Mouse (Mus musculus) midbrain, embryonic 13.5 days (tissue): Measurements from ENCODE around the gene Ltbp4. TPM values are rescaled to one million over a fixed set of nuclear protein-coding genes. Genes with fewer than 3 reads are reported as not detected.
A peak's percentile ranks its signal among the peaks of the same experiment; 100 is the strongest.

Experiments used
- ATAC-seq: fragments of 200-750 bp; cut with Nextera tagmentation; 2 replicates; pipeline ENCODE4 v1.8.0; 2017; ENCODE audit warnings: mild to moderate bottlenecking, moderate TSS enrichment, moderate library complexity
- H3K27ac ChIP-seq: fragments of 300-500 bp; sonication (generic); 2 replicates; pipeline ENCODE4 v1.5.1; 2015; ENCODE audit warnings: inconsistent platforms, mild to moderate bottlenecking, moderate library complexity
- H3K27me3 ChIP-seq: fragments of 300-500 bp; sonication (generic); 2 replicates; pipeline ENCODE4 v1.6.1; 2015; ENCODE audit warnings: mild to moderate bottlenecking, inconsistent platforms
- H3K36me3 ChIP-seq: fragments of 300-500 bp; sonication (generic); 2 replicates; pipeline ENCODE4 v1.6.1; 2015; ENCODE audit warnings: mild to moderate bottlenecking, inconsistent platforms
- H3K4me1 ChIP-seq: fragments of 300-500 bp; sonication (generic); replicated peaks from 2 replicates; pipeline ENCODE4 v1.6.1; 2015; ENCODE audit warnings: inconsistent platforms
- H3K4me2 ChIP-seq: fragments of 300-500 bp; sonication (generic); replicated peaks from 2 replicates; pipeline ENCODE4 v1.6.1; 2015; ENCODE audit warnings: moderate library complexity, mild to moderate bottlenecking, inconsistent platforms
- H3K4me3 ChIP-seq: fragments of 300-500 bp; sonication (generic); replicated peaks from 2 replicates; pipeline ENCODE4 v1.5.1; 2015; ENCODE audit warnings: mild to moderate bottlenecking, inconsistent platforms
- H3K9ac ChIP-seq: fragments of 300-500 bp; sonication (generic); replicated peaks from 2 replicates; pipeline ENCODE4 v1.6.1; 2015; ENCODE audit warnings: mild to moderate bottlenecking, inconsistent platforms
- H3K9me3 ChIP-seq: fragments of 300-500 bp; sonication (generic); 2 replicates; pipeline ENCODE4 v1.6.1; 2016; ENCODE audit warnings: mild to moderate bottlenecking, inconsistent platforms
- WGBS: fragments of 180-500 bp; shearing (Covaris S2); methylation state at CpG from one replicate; pipeline ENCODE4 v1.1.7; 2015; 5-methylcytosine and 5-hydroxymethylcytosine counted together
- polyA plus RNA-seq: library from polyadenylated mRNA; unstranded; fragments of >200 nt; fragmentation: Nextera tagmentation; extraction: Ambion mirVana; gene quantifications from 2 replicates; pipeline ENCODE4 v1.2.1, GENCODE M21; 2015

Gene Ltbp4
- polyA plus RNA-seq, 1 experiment from 2014 or later: 9.1 TPM

- WGBS: 37% methylated on average over 21 of the region's 21 CpGs
- no peak for ATAC-seq
- Histone ChIP-seq H3K9me3 (peaks cover 8% of the 10 kb centered on the region), H3K9ac (no peak overlapping the region), H3K36me3 (0 out of 2 replicates have a peak, but pooled peaks cover 5% of the 10 kb centered on the region), H3K4me3 (no peak overlapping the region), H3K27me3 (peaks cover 91% of the 10 kb centered on the region), H3K4me1 (peaks cover 10% of the 10 kb centered on the region), H3K4me2 (no peak overlapping the region), H3K27ac (no peak overlapping the region)
These were observed 28.8 kb upstream of the Ltbp4 start for GRCm38 (mm10) chr7:27366082-27366844.

- 3% methylated on average over 29 of the region's 29 CpGs for WGBS
These were observed 26.9 kb upstream of the Ltbp4 start for GRCm38 (mm10) chr7:27364379-27364778.

DNA sequence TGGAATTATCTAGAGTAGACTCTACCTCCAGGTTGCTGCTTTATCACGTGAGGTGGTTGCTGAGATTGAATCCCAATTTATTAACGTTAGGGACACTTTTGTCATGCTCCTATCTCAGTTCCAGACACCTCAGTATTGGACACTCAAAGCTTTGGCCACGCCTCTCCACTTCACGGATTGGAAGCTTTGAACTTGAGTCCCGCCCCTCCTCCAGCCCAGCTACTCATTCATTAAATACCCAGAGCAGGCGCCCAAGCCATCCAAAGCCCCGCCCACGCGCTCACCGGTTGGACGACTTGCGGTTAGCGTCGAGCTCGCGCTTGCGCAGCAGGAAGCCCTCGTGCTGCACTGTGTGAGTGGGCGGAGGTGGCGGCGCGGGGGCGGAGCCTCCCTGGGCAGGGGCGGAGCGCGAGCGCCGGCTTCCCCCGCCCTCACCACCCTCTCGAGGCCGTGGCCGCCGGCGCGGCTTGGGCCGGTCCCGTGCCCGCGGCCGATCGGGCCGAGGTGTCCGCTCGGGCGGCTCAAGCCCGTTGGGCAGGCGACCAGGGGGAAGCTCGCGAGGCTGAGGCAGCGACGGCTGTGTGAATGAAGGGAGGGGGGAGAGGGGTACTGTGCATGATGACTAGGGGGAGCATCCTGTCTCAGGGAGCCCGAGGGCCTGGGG, 23.9 kb upstream of the Ltbp4 start:
- H3K27ac ChIP-seq: no peak overlapping the region
- ATAC-seq: peak; percentile 96

More at GRCm38 (mm10) chr7:27364379-27364778, 26.9 kb upstream of the Ltbp4 start:
- no peak overlapping the region for H3K4me3 ChIP-seq
- no peaks in the 10 kb centered on the region for H3K36me3 ChIP-seq
- no peaks in the 10 kb centered on the region for H3K9me3 ChIP-seq
- no peak overlapping the region for H3K27ac ChIP-seq
- H3K9ac ChIP-seq: no peak overlapping the region
- H3K27me3 ChIP-seq: peaks cover 78% of the 10 kb centered on the region
- peaks cover 15% of the 10 kb centered on the region for H3K4me1 ChIP-seq
- ATAC-seq: no peak
- H3K4me2 ChIP-seq: no peak overlapping the region

GRCm38 (mm10) chr7:27360749-27361148, 23.3 kb upstream of the Ltbp4 start:
- no peak overlapping the region for H3K27ac ChIP-seq
- H3K9me3 ChIP-seq: no peaks in the 10 kb centered on the region
- ATAC-seq: no peak
- no peaks in the 10 kb centered on the region for H3K36me3 ChIP-seq
- H3K9ac ChIP-seq: no peak overlapping the region
- peak overlapping the region; percentile 54; the same call in 1 of the 2 replicates for H3K4me3 ChIP-seq
- H3K4me1 ChIP-seq: peaks cover 20% of the 10 kb centered on the region
- peaks cover 69% of the 10 kb centered on the region for H3K27me3 ChIP-seq
- peak overlapping the region; percentile 65 for H3K4me2 ChIP-seq
- WGBS: 55% methylated on average over 6 of the region's 6 CpGs

More for the DNA sequence above, 23.9 kb upstream of the Ltbp4 start:
- WGBS: under 1% methylated on average over 52 of the region's 52 CpGs
- H3K27me3 ChIP-seq: peaks cover 75% of the 10 kb centered on the region
- peak overlapping the region; percentile 54 for H3K4me3 ChIP-seq
- peak overlapping the region; percentile 70 for H3K9ac ChIP-seq
- H3K4me1 ChIP-seq: peaks cover 17% of the 10 kb centered on the region
- H3K9me3 ChIP-seq: no peaks in the 10 kb centered on the region
- peak overlapping the region; percentile 65 for H3K4me2 ChIP-seq
- no peaks in the 10 kb centered on the region for H3K36me3 ChIP-seq

GRCm38 (mm10) chr7:27359706-27360358, 22.3 kb upstream of the Ltbp4 start:
- Histone ChIP-seq H3K27ac (no peak overlapping the region), H3K27me3 (peaks cover 60% of the 10 kb centered on the region), H3K4me2 (no peak overlapping the region), H3K4me1 (peaks cover 25% of the 10 kb centered on the region), H3K36me3 (no peaks in the 10 kb centered on the region), H3K4me3 (no peak overlapping the region), H3K9ac (no peak overlapping the region), H3K9me3 (no peaks in the 10 kb centered on the region)
- 87% methylated on average over 9 of the region's 9 CpGs for WGBS
- no peak for ATAC-seq

- Histone ChIP-seq H3K36me3 (no peaks in the 10 kb centered on the region), H3K27me3 (peaks cover 54% of the 10 kb centered on the region), H3K27ac (no peak overlapping the region), H3K4me1 (peaks cover 31% of the 10 kb centered on the region), H3K9ac (no peak overlapping the region), H3K4me3 (no peak overlapping the region), H3K9me3 (no peaks in the 10 kb centered on the region), H3K4me2 (no peak overlapping the region)
- WGBS: 65% methylated on average over 2 of the region's 2 CpGs
- no peak for ATAC-seq
These were observed 21.7 kb upstream of the Ltbp4 start for GRCm38 (mm10) chr7:27359162-27359561.

- H3K27me3 ChIP-seq: peaks cover 39% of the 10 kb centered on the region
- ATAC-seq: no peak
- WGBS: 24% methylated on average over 3 of the region's 3 CpGs
These were observed 20.1 kb upstream of the Ltbp4 start for GRCm38 (mm10) chr7:27357595-27357978.

GRCm38 (mm10) chr7:27356861-27357594, 19.5 kb upstream of the Ltbp4 start, which contains the start of gene Gm20479:
Gene Gm20479 (minus strand): TSS chr7:27357419.
- H3K4me3 ChIP-seq: peak within 1 kb of the TSS; percentile 67
- WGBS: 4% methylated on average over 27 of the region's 27 CpGs
- peaks cover 17% of the 10 kb centered on the region for H3K36me3 ChIP-seq
- H3K27ac ChIP-seq: no peak within 1 kb of the TSS
- peak within 1 kb of the TSS; percentile 77 for H3K9ac ChIP-seq
- H3K4me2 ChIP-seq: peak within 1 kb of the TSS; percentile 71
- no peak for ATAC-seq
- H3K4me1 ChIP-seq: peaks cover 39% of the 10 kb centered on the region
- peaks cover 34% of the 10 kb centered on the region for H3K27me3 ChIP-seq
- no peaks in the 10 kb centered on the region for H3K9me3 ChIP-seq

More at GRCm38 (mm10) chr7:27357595-27357978, 20.1 kb upstream of the Ltbp4 start:
- no peaks in the 10 kb centered on the region for H3K9me3 ChIP-seq
- no peak overlapping the region for H3K4me3 ChIP-seq
- peak overlapping the region; percentile 71; the same call in 1 of the 2 replicates for H3K4me2 ChIP-seq
- no peak overlapping the region for H3K9ac ChIP-seq
- no peak overlapping the region for H3K27ac ChIP-seq
- peaks cover 39% of the 10 kb centered on the region for H3K4me1 ChIP-seq
- peaks cover 11% of the 10 kb centered on the region for H3K36me3 ChIP-seq

GRCm38 (mm10) chr7:27356248-27356647, 18.8 kb upstream of the Ltbp4 start:
- Histone ChIP-seq H3K27me3 (peaks cover 34% of the 10 kb centered on the region), H3K9ac (peak overlapping the region; percentile 77)

GRCm38 (mm10) chr7:27355745-27356240, 18.3 kb upstream of the Ltbp4 start, which contains the start of gene Shkbp1:
Gene Shkbp1 (minus strand): TSS chr7:27356019.
- Histone ChIP-seq H3K27ac (peak within 1 kb of the TSS; percentile 73), H3K4me1 (peaks cover 31% of the 10 kb centered on the region), H3K27me3 (peaks cover 34% of the 10 kb centered on the region), H3K4me2 (peak within 1 kb of the TSS; percentile 71), H3K9me3 (no peaks in the 10 kb centered on the region), H3K36me3 (peaks cover 27% of the 10 kb centered on the region), H3K4me3 (peak within 1 kb of the TSS; percentile 67), H3K9ac (peak within 1 kb of the TSS; percentile 77)
- under 1% methylated on average over 34 of the region's 34 CpGs for WGBS
- ATAC-seq: peak; percentile 94

More at GRCm38 (mm10) chr7:27356248-27356647, 18.8 kb upstream of the Ltbp4 start:
- no peak overlapping the region for H3K27ac ChIP-seq
- peaks cover 25% of the 10 kb centered on the region for H3K36me3 ChIP-seq
- peak overlapping the region; percentile 71 for H3K4me2 ChIP-seq
- H3K4me1 ChIP-seq: peaks cover 35% of the 10 kb centered on the region
- ATAC-seq: peak; percentile 59
- peak overlapping the region; percentile 67 for H3K4me3 ChIP-seq
- H3K9me3 ChIP-seq: no peaks in the 10 kb centered on the region
- WGBS: 2% methylated on average over 16 of the region's 16 CpGs

- H3K27ac ChIP-seq: peak overlapping the region; percentile 73; the same call in 1 of the 2 replicates
- peak; percentile 7 for ATAC-seq
These were observed 17.8 kb upstream of the Ltbp4 start for GRCm38 (mm10) chr7:27355261-27355660.

More at GRCm38 (mm10) chr7:27355261-27355660, 17.8 kb upstream of the Ltbp4 start:
- Histone ChIP-seq H3K9ac (peak overlapping the region; percentile 77), H3K4me2 (peak overlapping the region; percentile 71), H3K4me3 (peak overlapping the region; percentile 67), H3K9me3 (no peaks in the 10 kb centered on the region), H3K36me3 (peaks cover 32% of the 10 kb centered on the region), H3K4me1 (peaks cover 30% of the 10 kb centered on the region), H3K27me3 (peaks cover 34% of the 10 kb centered on the region)
- WGBS: 9% methylated on average over 14 of the region's 14 CpGs
